Mouse (Mus musculus) layer of hippocampus, postnatal 25 days (tissue): ENCODE measurements around the gene Lpcat1. TPM values are rescaled to one million over a fixed set of nuclear protein-coding genes. Genes with fewer than 3 reads are reported as not detected.
A peak's percentile ranks its signal among the peaks of the same experiment; 100 is the strongest.

Source experiments
- DNase-seq, 2 experiments: peaks; one replicate each; pipeline ENCODE4 v3.0.0; 2022; ENCODE audit warnings: mixed read lengths in 2 of 2, low spot score in 1 of 2; ENCODE audit errors: extremely low spot score in 1 of 2
- total RNA-seq, 2 experiments: library from RNA; stranded (reverse); gene quantifications; 2 replicates each; pipeline ENCODE4 v1.2.3; 2021

Gene Lpcat1
- total RNA-seq, 2 experiments from 2014 or later = 37.6 to 42.4 TPM

- DNase-seq = no peak
Measured at GRCm38 (mm10) chr13:73446494-73446893, 20.5 kb upstream of the Lpcat1 start.

- peak in 1 of 2 experiments; percentile 30 for DNase-seq
Measured at GRCm38 (mm10) chr13:73446943-73447342, 20.1 kb upstream of the Lpcat1 start.

DNA sequence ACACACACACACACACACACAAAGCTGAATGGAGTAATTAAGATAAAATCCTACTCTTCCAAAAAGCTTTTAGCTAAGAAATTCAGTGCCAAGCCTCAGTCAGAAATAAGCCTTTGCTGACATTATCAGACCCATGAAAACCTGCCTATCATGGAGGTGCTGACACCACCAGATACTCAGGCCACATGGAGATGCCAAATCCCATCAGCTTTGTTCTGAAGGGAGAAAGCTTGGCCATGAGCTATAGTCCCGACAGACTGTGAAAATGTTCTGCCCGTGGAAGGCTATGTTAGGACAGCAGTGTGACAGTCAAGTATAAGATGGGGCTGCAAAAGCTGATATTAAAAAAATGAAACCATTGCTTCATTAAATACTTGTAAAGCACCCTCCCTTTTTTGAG lies 19.5 kb upstream of the Lpcat1 start:
- DNase-seq = no peak

GRCm38 (mm10) chr13:73448201-73448600 lies 18.8 kb upstream of the Lpcat1 start:
- DNase-seq = no peak

- DNase-seq = no peak
Measured at GRCm38 (mm10) chr13:73448723-73449122, 18.3 kb upstream of the Lpcat1 start.

GRCm38 (mm10) chr13:73453503-73454217 lies 13.3 kb upstream of the Lpcat1 start:
- no peak for DNase-seq

DNA sequence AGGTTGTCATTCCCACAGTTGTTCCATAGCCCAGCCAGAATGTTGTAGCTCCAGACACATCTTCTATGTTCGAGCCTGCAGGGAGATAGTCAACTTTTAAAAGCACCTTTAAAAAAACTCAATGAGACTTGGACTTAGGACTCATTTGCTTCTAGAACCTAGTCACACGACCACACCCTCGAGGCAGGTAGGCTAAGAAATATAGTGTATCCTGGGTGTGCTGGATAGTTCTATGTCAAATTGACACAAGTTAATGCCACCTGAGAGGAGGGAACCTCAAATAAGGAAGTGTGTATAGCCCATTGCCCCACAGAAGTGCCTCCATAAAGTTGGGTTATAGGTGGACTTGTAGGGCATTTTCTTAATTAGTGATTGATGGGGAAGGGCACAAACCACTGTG lies 11.7 kb upstream of the Lpcat1 start:
- no peak for DNase-seq

DNA sequence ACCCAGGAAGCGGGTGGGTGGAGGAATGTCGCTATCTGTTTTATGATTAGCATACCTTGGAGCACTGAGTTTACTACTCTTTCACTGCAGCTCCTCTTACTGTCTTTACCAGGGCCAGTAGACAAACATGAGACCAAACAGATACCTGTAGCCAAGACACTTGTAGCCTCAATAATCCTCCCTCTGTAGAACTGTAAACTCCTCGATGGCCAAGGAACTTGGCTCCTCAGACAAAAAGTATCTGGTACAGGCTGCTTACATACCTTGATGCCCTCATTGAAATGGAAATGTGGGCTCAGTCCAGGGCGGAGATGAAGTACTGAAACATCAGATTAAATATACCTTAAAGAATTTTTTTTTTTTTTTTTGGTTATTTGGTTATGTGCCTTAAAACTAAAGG lies 9.7 kb upstream of the Lpcat1 start:
- no peak for DNase-seq

DNA sequence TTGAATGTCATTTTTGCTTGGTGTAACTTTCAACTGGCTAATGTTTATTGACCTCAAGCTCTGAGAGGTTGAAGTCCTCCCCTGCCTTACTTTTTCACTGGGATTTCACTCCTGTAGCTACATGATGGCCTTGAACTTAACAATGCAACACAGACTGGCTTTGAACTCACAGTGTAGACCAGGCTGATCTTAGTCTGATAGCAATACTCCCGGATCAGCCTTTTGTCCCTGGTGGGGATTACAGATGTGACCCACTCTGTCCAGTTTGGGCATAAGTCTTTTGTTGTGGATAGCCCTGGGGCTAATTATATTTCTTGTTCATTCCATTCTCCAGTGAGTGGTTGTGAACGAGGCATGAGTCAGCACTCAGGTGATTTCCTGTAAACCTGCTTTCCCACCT lies 9.3 kb upstream of the Lpcat1 start:
- DNase-seq = no peak

GRCm38 (mm10) chr13:73458719-73459118 lies 8.3 kb upstream of the Lpcat1 start:
- DNase-seq = no peak

GRCm38 (mm10) chr13:73459189-73459850 lies 7.7 kb upstream of the Lpcat1 start:
- DNase-seq = no peak

GRCm38 (mm10) chr13:73461551-73461950 lies 5.4 kb upstream of the Lpcat1 start:
- DNase-seq = no peak

DNA sequence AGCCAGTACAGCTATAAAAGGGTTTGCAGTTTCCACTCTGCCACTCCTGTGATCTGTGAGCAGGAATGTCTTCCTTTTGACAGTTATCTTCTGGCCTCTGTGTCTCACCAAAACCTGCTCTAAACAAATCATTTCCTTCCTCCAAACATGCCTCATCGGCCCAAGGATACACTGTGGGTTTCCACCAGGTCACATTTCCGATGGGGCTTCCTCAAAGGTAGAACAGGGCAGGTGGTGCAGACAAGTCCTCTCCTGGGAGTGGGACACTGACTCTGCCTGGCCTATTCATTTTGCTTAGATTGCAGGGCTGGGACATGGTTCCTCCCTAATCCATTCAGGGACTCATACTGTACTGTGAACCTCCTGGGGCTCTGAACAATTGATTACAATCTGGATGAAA lies 1.8 kb upstream of the Lpcat1 start:
- DNase-seq = no peak

DNA sequence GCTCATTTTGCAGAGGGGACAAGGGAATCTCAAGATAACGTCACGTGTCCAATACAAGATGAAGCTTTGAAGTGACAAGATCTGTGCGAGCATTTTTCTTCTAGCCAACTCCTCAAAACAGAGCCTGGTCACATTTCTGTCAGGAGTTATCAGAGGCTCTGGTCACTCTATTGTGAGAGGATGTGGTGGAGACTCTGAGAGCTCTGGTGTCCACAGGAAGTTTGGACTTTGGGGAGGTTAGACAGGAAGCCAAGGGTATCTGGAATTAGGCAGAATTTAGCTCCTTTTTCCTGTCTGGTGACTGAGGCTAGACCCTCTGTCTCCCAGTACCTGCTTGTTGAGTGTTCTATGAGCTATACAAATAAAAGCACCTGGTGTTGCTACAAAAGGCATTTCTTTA lies 586 bp upstream of the Lpcat1 start:
- no peak for DNase-seq

DNA sequence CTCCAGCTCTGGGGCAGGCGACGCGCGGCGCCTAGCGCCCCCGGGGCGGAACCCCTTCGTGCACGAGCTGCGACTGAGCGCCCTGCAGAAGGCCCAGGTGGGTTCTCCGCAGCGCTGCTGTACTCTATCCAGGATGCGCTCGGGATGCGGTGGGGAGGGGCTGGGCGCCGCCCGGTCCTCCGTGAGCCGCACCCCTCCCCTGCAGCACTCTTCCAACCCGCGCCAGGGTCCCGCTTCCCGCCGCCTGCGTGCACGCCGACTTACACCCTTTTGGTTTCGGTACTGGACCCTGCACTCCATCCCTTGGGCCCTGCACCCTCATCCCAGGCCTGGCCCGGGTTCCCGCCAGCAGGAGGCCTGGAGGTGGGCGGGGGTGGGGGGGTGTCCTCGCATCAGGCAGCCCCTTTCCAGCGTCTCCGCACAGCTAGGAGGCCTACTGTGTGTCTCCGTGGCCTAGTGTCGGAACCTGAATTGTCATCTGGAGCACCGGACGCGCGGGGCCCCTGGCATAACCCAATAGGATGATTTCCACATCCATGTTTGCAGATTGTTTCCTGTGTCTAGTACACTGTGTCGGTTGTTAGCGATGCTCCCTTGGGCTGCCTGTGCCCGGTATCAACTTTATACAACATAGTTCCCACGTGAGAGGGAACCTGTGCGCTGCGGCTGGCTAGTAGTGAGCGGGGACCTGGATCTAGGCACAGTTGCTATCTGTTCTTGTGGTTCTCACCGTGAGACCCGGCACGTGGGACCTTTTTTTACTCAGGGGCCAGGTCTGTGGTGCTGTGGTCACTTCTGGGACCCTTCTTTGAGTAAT lies 632 bp downstream of the Lpcat1 start:
- DNase-seq = peak; percentile 34 to 46

DNA sequence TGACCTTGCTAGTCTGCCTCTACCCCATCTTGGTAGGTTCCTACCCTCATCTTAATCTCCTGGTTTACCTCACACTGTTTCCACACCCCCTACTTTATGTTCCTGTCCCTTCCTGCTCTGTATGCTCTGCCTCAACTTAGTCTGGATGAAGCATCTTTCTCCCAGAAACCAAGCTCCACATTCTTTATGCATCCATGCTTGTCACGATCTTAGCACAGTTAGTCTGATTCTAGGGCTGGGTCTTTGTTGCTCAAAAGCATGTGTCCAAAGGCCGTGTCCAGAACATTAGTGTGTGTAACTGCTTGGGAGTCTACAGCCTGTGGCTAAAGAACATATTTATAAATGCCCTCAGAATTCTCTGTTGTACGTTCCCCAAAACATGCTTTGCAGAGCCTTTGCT lies 1.8 kb downstream of the Lpcat1 start:
- no peak for DNase-seq

DNA sequence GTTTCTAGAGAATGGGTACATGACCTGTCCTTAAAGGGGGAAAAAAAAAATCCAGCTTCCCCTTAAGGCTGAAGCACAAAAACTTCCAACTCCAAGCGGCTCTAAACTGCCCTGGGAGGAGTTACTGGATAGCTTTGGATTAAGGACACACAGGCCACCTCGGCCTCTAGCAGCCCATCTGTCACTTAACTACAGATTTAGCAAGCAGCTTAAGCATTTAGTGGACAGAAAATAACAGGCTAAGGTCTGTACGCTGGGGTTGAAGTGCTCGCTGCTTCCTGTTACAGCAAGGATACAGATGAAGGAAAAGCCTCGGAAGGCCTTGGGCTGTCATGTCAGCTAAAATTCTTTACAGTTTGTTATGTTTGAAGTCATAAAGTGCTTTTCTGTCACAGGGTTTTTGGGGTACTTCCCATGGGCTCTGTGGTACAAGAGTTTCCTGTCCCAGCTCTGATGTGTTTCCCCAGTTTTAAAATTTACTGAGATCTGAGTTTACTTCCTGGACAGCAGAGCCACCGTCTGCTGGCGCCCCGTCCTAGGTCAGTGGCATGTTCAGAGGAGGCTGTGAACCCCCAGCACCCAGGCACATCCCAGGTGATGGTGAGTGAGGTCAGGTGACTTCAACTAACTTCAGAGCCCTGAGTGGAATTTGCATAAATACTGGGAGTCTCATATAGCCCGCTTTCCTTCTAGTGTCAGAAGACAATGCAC lies 2.4 kb downstream of the Lpcat1 start:
- DNase-seq = no peak

DNA sequence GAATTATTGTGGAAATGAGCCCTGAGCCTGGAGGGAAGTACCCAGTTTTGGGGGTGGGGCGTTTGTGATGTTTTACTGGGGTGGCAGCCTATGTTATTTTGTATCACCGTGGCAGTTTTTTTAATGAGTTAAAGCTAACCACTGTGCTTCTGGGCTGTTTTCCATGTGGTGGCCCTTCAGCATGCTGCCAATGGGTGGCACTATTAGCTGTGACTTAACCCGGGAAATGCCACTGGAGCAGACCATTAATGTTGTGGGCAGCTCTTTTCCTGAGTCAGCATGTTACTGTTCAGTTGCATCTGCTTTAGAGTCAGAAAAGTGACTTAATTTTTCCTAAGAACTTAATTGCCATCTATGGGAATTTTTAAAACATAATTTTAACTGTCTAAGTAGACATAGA lies 5.5 kb downstream of the Lpcat1 start:
- no peak for DNase-seq

DNA sequence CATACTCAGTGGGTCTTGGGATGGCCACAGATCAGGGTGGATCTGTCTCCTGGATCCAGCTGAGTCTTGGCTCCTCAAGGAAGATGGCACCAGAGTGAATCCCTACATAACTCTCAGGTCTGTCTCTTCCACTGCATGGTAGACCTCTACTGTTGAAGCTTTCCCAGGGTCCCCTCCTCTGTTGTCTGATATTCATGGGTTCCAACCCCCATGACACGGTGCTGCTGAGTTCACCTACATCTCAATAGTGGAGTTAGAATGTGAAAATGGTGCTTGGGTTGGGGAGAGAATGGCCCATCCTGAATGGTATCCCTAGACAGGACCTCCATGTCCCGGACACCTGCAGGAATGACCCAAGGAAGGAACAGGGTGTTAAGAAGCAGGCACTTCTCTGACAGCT lies 6.7 kb downstream of the Lpcat1 start:
- DNase-seq = no peak

DNA sequence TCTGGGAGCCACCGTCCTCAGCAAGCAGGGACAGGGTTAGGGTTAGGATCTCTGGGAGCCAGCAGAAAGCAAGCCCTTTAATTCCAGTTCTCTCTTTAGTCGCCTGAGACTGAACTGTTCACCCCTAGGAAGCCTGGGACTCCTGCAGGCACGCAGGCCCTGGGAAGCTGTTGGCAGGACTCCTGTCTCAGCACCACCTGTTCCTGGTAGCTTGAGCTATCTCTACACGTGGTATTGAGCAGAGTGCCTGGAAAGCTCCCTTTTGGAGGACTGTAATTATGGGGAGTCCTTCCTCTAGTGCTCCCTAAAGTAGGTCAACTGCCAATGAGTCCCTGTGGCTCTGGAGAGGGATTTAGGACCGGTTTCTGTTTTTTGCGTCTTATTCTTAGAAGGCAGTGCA lies 7.2 kb downstream of the Lpcat1 start:
- no peak for DNase-seq
